Mouse (Mus musculus) forebrain, postnatal 0 days (tissue): ENCODE data around the gene Gtpbp8. TPM values are rescaled to one million over a fixed set of nuclear protein-coding genes. Genes with fewer than 3 reads are reported as not detected.

ENCODE experiments used
- ATAC-seq: fragments of 200-750 bp; cut with Nextera tagmentation; 2 replicates; pipeline ENCODE4 v1.8.0; 2017; ENCODE audit warnings: mild to moderate bottlenecking, moderate library complexity
- DNase-seq: peaks from one replicate; pipeline ENCODE4 v3.0.0-alpha.2; 2015
- H3K27ac ChIP-seq: fragments of 300-500 bp; sonication (generic); 2 replicates; pipeline ENCODE4 v1.5.1; 2014; ENCODE audit warnings: low read depth, mild to moderate bottlenecking, antibody characterized with exemption, low read length, moderate library complexity, mixed read lengths
- H3K27me3 ChIP-seq: fragments of 300-500 bp; sonication (generic); 2 replicates; pipeline ENCODE4 v1.6.1; 2014; ENCODE audit warnings: mild to moderate bottlenecking, low read length, mixed read lengths; ENCODE audit not compliant: insufficient read depth
- H3K36me3 ChIP-seq: fragments of 300-500 bp; sonication (generic); 2 replicates; pipeline ENCODE4 v1.6.1; 2014; ENCODE audit warnings: mild to moderate bottlenecking, moderate library complexity; ENCODE audit not compliant: insufficient read depth
- H3K4me1 ChIP-seq: fragments of 300-500 bp; sonication (generic); 2 replicates; pipeline ENCODE4 v1.6.1; 2014; ENCODE audit warnings: antibody characterized with exemption; ENCODE audit not compliant: insufficient read depth
- H3K4me2 ChIP-seq: fragments of 300-500 bp; sonication (generic); 2 replicates; pipeline ENCODE4 v1.6.1; 2014; ENCODE audit warnings: low read depth, mild to moderate bottlenecking, moderate library complexity
- H3K4me3 ChIP-seq: fragments of 300-500 bp; sonication (generic); 2 replicates; pipeline ENCODE4 v1.5.1; 2014; ENCODE audit warnings: low read depth, low read length, mixed read lengths
- H3K9ac ChIP-seq: fragments of 300-500 bp; sonication (generic); 2 replicates; pipeline ENCODE4 v1.6.1; 2014; ENCODE audit warnings: mild to moderate bottlenecking
- H3K9me3 ChIP-seq: fragments of 300-500 bp; sonication (generic); 2 replicates; pipeline ENCODE4 v1.6.1; 2016; ENCODE audit warnings: low read length
- CTCF ChIP-seq: sonication (generic); IDR thresholded peaks from 2 replicates; pipeline ENCODE4 v1.5.1; 2016; ENCODE audit warnings: antibody characterized with exemption, control low read depth, low read depth
- WGBS: fragments of 180-500 bp; shearing (Covaris S2); extraction: QIAGEN DNeasy Blood & Tissue Kit; methylation state at CpG from one replicate; pipeline ENCODE4 v1.1.7; 2014; 5-methylcytosine and 5-hydroxymethylcytosine counted together
- polyA plus RNA-seq: library from polyadenylated mRNA; unstranded; fragments of >200 nt; fragmentation: Nextera tagmentation; extraction: Ambion mirVana; gene quantifications from 2 replicates; pipeline ENCODE4 v1.2.1, GENCODE M21; 2015
- total RNA-seq: library from RNA; depleted of rRNA; stranded (reverse); fragments of >200 nt; gene quantifications from 2 replicates; pipeline ENCODE4 v1.2.3, GENCODE M21; 2014

Gene Gtpbp8
- total and polyA plus RNA-seq, 2 experiments from 2014 or later = 32.0 to 45.3 TPM

- no peak overlapping the region for H3K4me3 ChIP-seq
- H3K4me2 ChIP-seq = no peak overlapping the region
- no peaks in the 10 kb centered on the region for H3K27me3 ChIP-seq
- H3K36me3 ChIP-seq = no peaks in the 10 kb centered on the region
- 89% methylated on average over 5 of the region's 5 CpGs for WGBS
- no peak for DNase-seq
- TF ChIP-seq CTCF = no peak
- H3K27ac ChIP-seq = no peak overlapping the region
- H3K9ac ChIP-seq = no peak overlapping the region
- ATAC-seq = no peak
- H3K9me3 ChIP-seq = no peaks in the 10 kb centered on the region
- H3K4me1 ChIP-seq = no peaks in the 10 kb centered on the region
Measured at GRCm38 (mm10) chr16:44697473-44698205, 48.5 kb downstream of the Gtpbp8 start.

- H3K27me3 ChIP-seq = no peaks in the 10 kb centered on the region
- no peak for DNase-seq
- no peaks in the 10 kb centered on the region for H3K4me1 ChIP-seq
- no peak for TF ChIP-seq CTCF
- ATAC-seq = peak; percentile 28; the same call in 1 of the 2 replicates
- no peaks in the 10 kb centered on the region for H3K9me3 ChIP-seq
- no peak overlapping the region for H3K27ac ChIP-seq
- no peak overlapping the region for H3K9ac ChIP-seq
- H3K4me2 ChIP-seq = no peak overlapping the region
- H3K4me3 ChIP-seq = no peak overlapping the region
- H3K36me3 ChIP-seq = no peaks in the 10 kb centered on the region
- 30% methylated on average over 12 of the region's 12 CpGs for WGBS
Measured at GRCm38 (mm10) chr16:44695859-44696620, 50.1 kb downstream of the Gtpbp8 start.

- Histone ChIP-seq H3K27me3 (no peaks in the 10 kb centered on the region), H3K4me3 (no peak overlapping the region), H3K4me1 (no peaks in the 10 kb centered on the region), H3K27ac (no peak overlapping the region), H3K9ac (no peak overlapping the region), H3K4me2 (no peak overlapping the region), H3K9me3 (no peaks in the 10 kb centered on the region), H3K36me3 (no peaks in the 10 kb centered on the region)
- 75% methylated on average over 8 of the region's 8 CpGs for WGBS
- no peak for TF ChIP-seq CTCF
- DNase-seq (no peak), ATAC-seq (no peak)
Measured at GRCm38 (mm10) chr16:44695214-44695858, 50.8 kb downstream of the Gtpbp8 start.

DNA sequence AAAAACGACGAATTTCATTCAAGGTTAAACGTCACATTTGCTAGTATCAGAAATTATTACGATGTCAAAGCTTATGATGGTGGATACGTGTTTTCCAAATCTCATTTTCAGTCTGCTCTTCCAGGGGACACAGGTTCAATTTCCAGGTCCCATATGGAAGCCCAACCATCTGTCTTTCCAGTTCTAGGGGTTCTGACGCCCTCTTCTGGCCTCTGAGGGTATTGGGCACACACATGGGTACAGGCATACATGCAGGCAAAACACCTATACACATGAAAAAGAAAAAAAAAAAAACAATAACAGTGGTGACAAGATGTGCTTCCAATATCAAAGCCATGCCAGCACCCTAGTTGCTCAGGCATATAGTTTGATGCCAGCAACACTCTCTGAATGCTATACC is 52.5 kb downstream of the Gtpbp8 start:
- ATAC-seq = no peak
- no peaks in the 10 kb centered on the region for H3K36me3 ChIP-seq
- no peak overlapping the region for H3K27ac ChIP-seq
- H3K27me3 ChIP-seq = no peaks in the 10 kb centered on the region
- DNase-seq = no peak
- H3K4me3 ChIP-seq = no peak overlapping the region
- no peaks in the 10 kb centered on the region for H3K4me1 ChIP-seq
- 72% methylated on average over 6 of the region's 6 CpGs for WGBS
- no peak overlapping the region for H3K9ac ChIP-seq
- H3K9me3 ChIP-seq = no peaks in the 10 kb centered on the region
- no peak overlapping the region for H3K4me2 ChIP-seq
- no peak; the same call in 1 of the 2 replicates for TF ChIP-seq CTCF

DNA sequence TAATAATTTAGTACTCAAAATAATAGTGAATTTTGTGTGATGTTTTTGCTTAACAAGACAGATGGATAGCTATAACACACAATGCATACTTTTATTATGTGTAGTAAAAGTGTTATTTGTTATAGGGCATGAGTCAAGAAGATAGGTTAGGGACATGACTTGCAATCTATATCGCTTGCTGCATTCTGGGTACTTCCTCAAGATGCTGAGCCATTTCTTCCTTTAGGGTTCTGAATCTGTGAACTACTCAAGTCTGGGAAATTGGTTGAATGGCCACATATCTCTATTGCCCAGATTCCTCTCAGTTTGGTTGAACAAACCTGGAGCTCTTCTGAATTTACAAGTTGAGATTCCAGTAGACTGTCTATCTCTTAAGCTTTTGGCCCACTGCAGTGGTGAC is 53.6 kb downstream of the Gtpbp8 start:
- no peak overlapping the region for H3K4me3 ChIP-seq
- H3K9me3 ChIP-seq = no peaks in the 10 kb centered on the region
- no peak overlapping the region for H3K9ac ChIP-seq
- no peak for ATAC-seq
- 0 out of 2 replicates have a peak, but pooled peaks cover 2% of the 10 kb centered on the region for H3K4me1 ChIP-seq
- no peak for DNase-seq
- no peaks in the 10 kb centered on the region for H3K36me3 ChIP-seq
- H3K4me2 ChIP-seq = no peak overlapping the region
- no peak for TF ChIP-seq CTCF
- no peaks in the 10 kb centered on the region for H3K27me3 ChIP-seq
- no peak overlapping the region for H3K27ac ChIP-seq
- WGBS = 98% methylated on average over 1 of the region's 1 CpGs

- Histone ChIP-seq H3K27ac (no peak overlapping the region), H3K4me3 (no peak overlapping the region), H3K9ac (no peak overlapping the region), H3K4me1 (0 out of 2 replicates have a peak, but pooled peaks cover 8% of the 10 kb centered on the region), H3K4me2 (peak overlapping the region; percentile 30), H3K27me3 (no peaks in the 10 kb centered on the region), H3K9me3 (no peaks in the 10 kb centered on the region), H3K36me3 (no peaks in the 10 kb centered on the region)
- TF ChIP-seq CTCF = 0 out of 2 replicates have a peak, but pooled peaks have one; percentile 10
- ATAC-seq (peak; percentile 64), DNase-seq (peak; percentile 79)
- WGBS = 35% methylated on average over 17 of the region's 17 CpGs
Measured at GRCm38 (mm10) chr16:44691561-44692141, 54.5 kb downstream of the Gtpbp8 start.
